ENCODE assay signal across 28 mouse cellular contexts in genomic region chr11:117766275-117766674, GRCm38 (mm10). TPM values are rescaled to one million over a fixed set of nuclear protein-coding genes. Genes with fewer than 3 reads are reported as not detected.
DNase-seq lines count a peak whose midpoint lies in the region; ATAC-seq and TF ChIP-seq lines count a peak whose summit lies in the region.
"Had no signal": no experiment of that assay in that cellular context is flagged by ENCODE, and none has a peak within 500 bp of the region (broad histone marks: within the 10 kb centered on the region; RNA-seq: fewer than 3 reads in every experiment).

No protein-coding gene starts in this region.

- no peak for DNase-seq in heart, embryonic 10.5 days (ENCODE audit: low spot score)
- DNase-seq in kidney, postnatal 0 days (ENCODE audit: low spot score): no peak
- DNase-seq in right cerebral cortex, adult 18-20 months: peak; percentile 52
- DNase-seq in right cerebral cortex, postnatal 10 days (ENCODE audit: low spot score in 2 of 2): no peak
- DNase-seq: adrenal gland, adult 2 months; adrenal gland, postnatal 14 days; cerebellum, adult 11-12 months; cerebellum, adult 8-10 months; cerebellum, postnatal 10 days; cerebellum, postnatal 36 days; embryo, embryonic 11 days; forebrain, postnatal 0 days; gastrocnemius, postnatal 10 days; heart, adult 2 months; heart, postnatal 10 days; heart, postnatal 36 days had no signal

- H3K27ac ChIP-seq in heart, embryonic 10.5 days: peak overlapping the region; percentile 67
- no peak overlapping the region for H3K27ac ChIP-seq in heart, embryonic 11.5 days (ENCODE audit: low read depth, low read length)
- 0 out of 2 replicates have a peak overlapping the region, but pooled peaks have one; percentile 27 for H3K27ac ChIP-seq in kidney, postnatal 0 days
- H3K27ac ChIP-seq in kidney, embryonic 14.5 days (ENCODE audit: low read depth, low read length): no peak overlapping the region
- H3K27ac ChIP-seq: embryonic facial prominence, embryonic 15.5 days; heart, adult 2 months; heart, embryonic 15.5 days; hindbrain, embryonic 10.5 days; hindbrain, embryonic 13.5 days had no signal

- peaks cover 69% of the 10 kb centered on the region for H3K36me3 ChIP-seq in heart, embryonic 10.5 days
- peaks cover 16% of the 10 kb centered on the region for H3K36me3 ChIP-seq in heart, embryonic 11.5 days (ENCODE audit: control insufficient read depth, insufficient read depth, low read length)
- H3K36me3 ChIP-seq in kidney, postnatal 0 days (ENCODE audit: insufficient read depth, low read length): peaks cover 23% of the 10 kb centered on the region; the same call in 1 of the 2 replicates
- H3K36me3 ChIP-seq in kidney, embryonic 14.5 days (ENCODE audit: control insufficient read depth, insufficient read depth, low read length): peaks cover 26% of the 10 kb centered on the region

- H3K4me1 ChIP-seq in heart, embryonic 10.5 days: peaks cover 12% of the 10 kb centered on the region; the same call in 1 of the 2 replicates
- H3K4me1 ChIP-seq in heart, embryonic 11.5 days (ENCODE audit: control insufficient read depth, insufficient read depth, low read length): peaks cover 5% of the 10 kb centered on the region; the same call in 1 of the 2 replicates
- H3K4me1 ChIP-seq in kidney, postnatal 0 days (replicated peaks; ENCODE audit: insufficient read depth, low read length): 0 out of 2 replicates have a peak, but pooled peaks cover 3% of the 10 kb centered on the region
- H3K4me1 ChIP-seq in kidney, embryonic 14.5 days (ENCODE audit: control insufficient read depth, insufficient read depth, low read length): no peaks in the 10 kb centered on the region
- H3K4me1 ChIP-seq: embryonic facial prominence, embryonic 15.5 days had no signal

- no peak overlapping the region for H3K4me2 ChIP-seq in heart, embryonic 11.5 days
- no peak overlapping the region for H3K4me2 ChIP-seq in kidney, postnatal 0 days (ENCODE audit: low read length)
- H3K4me2 ChIP-seq in kidney, embryonic 14.5 days (replicated peaks; ENCODE audit: low read depth, low read length): no peak overlapping the region
- H3K4me2 ChIP-seq: embryonic facial prominence, embryonic 15.5 days; heart, embryonic 12.5 days; heart, embryonic 15.5 days; hindbrain, embryonic 13.5 days had no signal

- no peak overlapping the region for H3K4me3 ChIP-seq in heart, embryonic 10.5 days
- H3K4me3 ChIP-seq in heart, embryonic 11.5 days (ENCODE audit: low read depth, low read length): no peak overlapping the region
- no peak overlapping the region for H3K4me3 ChIP-seq in kidney, postnatal 0 days (replicated peaks; ENCODE audit: low read depth, low read length)
- H3K4me3 ChIP-seq in kidney, embryonic 14.5 days (ENCODE audit: low read length): no peak overlapping the region
- H3K4me3 ChIP-seq: embryonic facial prominence, embryonic 15.5 days; heart, adult 2 months; heart, embryonic 12.5 days; heart, embryonic 15.5 days; hindbrain, embryonic 10.5 days; hindbrain, embryonic 13.5 days had no signal

- 78% methylated on average over 3 of the region's 3 CpGs for WGBS in heart, embryonic 10.5 days
- 69% methylated on average over 3 of the region's 3 CpGs for WGBS in heart, embryonic 11.5 days (ENCODE audit: insufficient replicate concordance)
- WGBS in kidney, postnatal 0 days: 64% methylated on average over 3 of the region's 3 CpGs
- WGBS in kidney, embryonic 14.5 days: 87% methylated on average over 3 of the region's 3 CpGs

- no peak for ATAC-seq in heart, embryonic 11.5 days (replicated peaks; ENCODE audit: insufficient number of reproducible peaks, low FRiP score, low TSS enrichment)
- no peak for ATAC-seq in kidney, postnatal 0 days (replicated peaks; ENCODE audit: low FRiP score, low read depth)
- ATAC-seq in kidney, embryonic 14.5 days (ENCODE audit: low FRiP score, low TSS enrichment): no peak
- ATAC-seq: CD4-positive, CD25-positive, alpha-beta regulatory T cell, adult 4 months; forebrain, embryonic 14.5 days; forebrain, postnatal 0 days; hindbrain, embryonic 16.5 days had no signal

- no peaks in the 10 kb centered on the region for H3K9me3 ChIP-seq in heart, embryonic 10.5 days
- no peaks in the 10 kb centered on the region for H3K9me3 ChIP-seq in heart, embryonic 11.5 days (replicated peaks; ENCODE audit: control insufficient read depth, low read length)
- H3K9me3 ChIP-seq in kidney, postnatal 0 days (replicated peaks; ENCODE audit: low read length): no peaks in the 10 kb centered on the region
- H3K9me3 ChIP-seq in kidney, embryonic 14.5 days (ENCODE audit: control insufficient read depth, low read length): no peaks in the 10 kb centered on the region
- H3K9me3 ChIP-seq: embryonic facial prominence, embryonic 15.5 days; heart, embryonic 12.5 days; heart, embryonic 15.5 days; hindbrain, embryonic 10.5 days; hindbrain, embryonic 13.5 days had no signal

- no peaks in the 10 kb centered on the region for H3K27me3 ChIP-seq in heart, embryonic 10.5 days (ENCODE audit: insufficient read depth, poor library complexity, severe bottlenecking)
- H3K27me3 ChIP-seq in heart, embryonic 11.5 days (ENCODE audit: control insufficient read depth, insufficient read depth, low read length): no peaks in the 10 kb centered on the region
- no peaks in the 10 kb centered on the region for H3K27me3 ChIP-seq in kidney, postnatal 0 days (ENCODE audit: insufficient read depth, low read length)
- no peaks in the 10 kb centered on the region for H3K27me3 ChIP-seq in kidney, embryonic 14.5 days (ENCODE audit: control insufficient read depth, insufficient read depth, low read length)
- H3K27me3 ChIP-seq: embryonic facial prominence, embryonic 15.5 days; heart, embryonic 12.5 days; heart, embryonic 15.5 days; hindbrain, embryonic 13.5 days had no signal

- no peak overlapping the region for H3K9ac ChIP-seq in heart, embryonic 11.5 days (ENCODE audit: low read depth, low read length)
- no peak overlapping the region for H3K9ac ChIP-seq in kidney, postnatal 0 days (ENCODE audit: low read depth, low read length)
- no peak overlapping the region for H3K9ac ChIP-seq in kidney, embryonic 14.5 days (ENCODE audit: low read depth, low read length)
- H3K9ac ChIP-seq: embryonic facial prominence, embryonic 15.5 days; forebrain, postnatal 0 days; heart, embryonic 12.5 days; heart, embryonic 15.5 days; hindbrain, embryonic 13.5 days had no signal

- no peak for TF ChIP-seq CTCF in kidney, postnatal 0 days (IDR thresholded peaks at IDR 0.05; ENCODE audit: low read depth)

RNA-seq across cellular contexts. Expression of gene Tmc8, which starts 15.6 kb away (rescaled TPM):
- 3.7 and 3.9 TPM in 2 replicates for polyA plus RNA-seq in heart, embryonic 10.5 days (2016; fragmentation: Nextera tagmentation; extraction: Ambion mirVana)
- polyA plus RNA-seq in heart, embryonic 11.5 days (2014; fragmentation: Nextera tagmentation; extraction: Ambion mirVana): 4.4 and 4.5 TPM in 2 replicates
- polyA plus RNA-seq in kidney, postnatal 0 days (2015; fragmentation: Nextera tagmentation; extraction: Ambion mirVana): 2.3 and 3.6 TPM in 2 replicates
- polyA plus RNA-seq in kidney, embryonic 14.5 days (2014; fragmentation: Nextera tagmentation; extraction: Ambion mirVana): 1.3 and 3.4 TPM in 2 replicates

RNA-seq across cellular contexts. Expression of gene Tmc6, which starts 15.7 kb away (rescaled TPM):
- 30.6 and 33.3 TPM in 2 replicates for polyA plus RNA-seq in heart, embryonic 10.5 days (2016; fragmentation: Nextera tagmentation; extraction: Ambion mirVana)
- 23.8 and 26.2 TPM in 2 replicates for polyA plus RNA-seq in heart, embryonic 11.5 days (2014; fragmentation: Nextera tagmentation; extraction: Ambion mirVana)
- polyA plus RNA-seq in kidney, postnatal 0 days (2015; fragmentation: Nextera tagmentation; extraction: Ambion mirVana): 38.8 and 39.2 TPM in 2 replicates
- 22.6 and 27.2 TPM in 2 replicates for polyA plus RNA-seq in kidney, embryonic 14.5 days (2014; fragmentation: Nextera tagmentation; extraction: Ambion mirVana)

RNA-seq across cellular contexts. Expression of gene 6030468B19Rik, which starts 31.2 kb away (rescaled TPM):
- 4.3 and 4.8 TPM in 2 replicates for polyA plus RNA-seq in heart, embryonic 10.5 days (2016; fragmentation: Nextera tagmentation; extraction: Ambion mirVana)
- polyA plus RNA-seq in heart, embryonic 11.5 days (2014; fragmentation: Nextera tagmentation; extraction: Ambion mirVana): 3.2 and 3.9 TPM in 2 replicates
- polyA plus RNA-seq in kidney, postnatal 0 days (2015; fragmentation: Nextera tagmentation; extraction: Ambion mirVana): not detected in 2 replicates
- polyA plus RNA-seq in kidney, embryonic 14.5 days (2014; fragmentation: Nextera tagmentation; extraction: Ambion mirVana): not detected in 2 replicates
- polyA plus RNA-seq: adrenal gland, adult 2 months; C2C12; forebrain, embryonic 14.5 days; forebrain, postnatal 0 days; hindbrain, embryonic 13.5 days; hindbrain, embryonic 16.5 days had no signal

RNA-seq across cellular contexts. Expression of gene Gm20708, which starts 43.2 kb away (rescaled TPM):
- 1.1 TPM in 2 replicates for polyA plus RNA-seq in heart, embryonic 10.5 days (2016; fragmentation: Nextera tagmentation; extraction: Ambion mirVana)
- 0.34 and 0.62 TPM in 2 replicates for polyA plus RNA-seq in heart, embryonic 11.5 days (2014; fragmentation: Nextera tagmentation; extraction: Ambion mirVana)
- 0.19 and 0.21 TPM in 2 replicates for polyA plus RNA-seq in kidney, postnatal 0 days (2015; fragmentation: Nextera tagmentation; extraction: Ambion mirVana)
- polyA plus RNA-seq in kidney, embryonic 14.5 days (2014; fragmentation: Nextera tagmentation; extraction: Ambion mirVana): 0.58 and 0.59 TPM in 2 replicates
- polyA plus RNA-seq: embryonic facial prominence, embryonic 11.5 days had no signal

RNA-seq across cellular contexts. Expression of gene Syngr2, which starts 43.2 kb away (rescaled TPM):
- 68.1 and 76.3 TPM in 2 replicates for polyA plus RNA-seq in heart, embryonic 10.5 days (2016; fragmentation: Nextera tagmentation; extraction: Ambion mirVana)
- 78.7 and 79.2 TPM in 2 replicates for polyA plus RNA-seq in heart, embryonic 11.5 days (2014; fragmentation: Nextera tagmentation; extraction: Ambion mirVana)
- polyA plus RNA-seq in kidney, postnatal 0 days (2015; fragmentation: Nextera tagmentation; extraction: Ambion mirVana): 107 and 115 TPM in 2 replicates
- polyA plus RNA-seq in kidney, embryonic 14.5 days (2014; fragmentation: Nextera tagmentation; extraction: Ambion mirVana): 75.1 and 85.7 TPM in 2 replicates

Comparison
In these comparisons a context has a peak if more than half of its experiments do, and no peak if none do; other contexts are left out.
1. H3K27ac ChIP-seq: peak in heart, embryonic 10.5 days (single experiment) and kidney, postnatal 0 days (single experiment); none in heart, embryonic 11.5 days (single experiment) and kidney, embryonic 14.5 days (single experiment).